Mouse (Mus musculus): ENCODE results near the gene Adgb. TPM values are rescaled to one million over a fixed set of nuclear protein-coding genes. Genes with fewer than 3 reads are reported as not detected.
A peak's percentile ranks its signal among the peaks of the same experiment; 100 is the strongest.
"Not testable (repeated sequence)": the region's sequence is repeated elsewhere in the genome, so short reads cannot be mapped to it uniquely, and the experiment has no call there.

The Adgb gene
- total RNA-seq (2021): under 1 TPM; 0.32 to 0.56 TPM
- long read RNA-seq, experiment 1: 0 reads
- long read RNA-seq, experiment 2: 0 reads

GRCm38 (mm10) chr10:10471961-10472610 lies at the start of gene Adgb:
Gene Adgb, minus strand, starts transcription at chr10:10472326.
- no peak for TF ChIP-seq CTCF (IDR thresholded peaks at IDR 0.05)
- Histone ChIP-seq H3K27ac (no peak within 1 kb of the TSS), H3K4me3 (peak within 1 kb of the TSS; percentile 30)
- intact Hi-C loops (cut with DNase I): no loop called here
- peak; percentile 50 to 61 for DNase-seq (ENCODE audit: extremely low spot score in 1 of 2, low spot score in 2 of 2)

DNA sequence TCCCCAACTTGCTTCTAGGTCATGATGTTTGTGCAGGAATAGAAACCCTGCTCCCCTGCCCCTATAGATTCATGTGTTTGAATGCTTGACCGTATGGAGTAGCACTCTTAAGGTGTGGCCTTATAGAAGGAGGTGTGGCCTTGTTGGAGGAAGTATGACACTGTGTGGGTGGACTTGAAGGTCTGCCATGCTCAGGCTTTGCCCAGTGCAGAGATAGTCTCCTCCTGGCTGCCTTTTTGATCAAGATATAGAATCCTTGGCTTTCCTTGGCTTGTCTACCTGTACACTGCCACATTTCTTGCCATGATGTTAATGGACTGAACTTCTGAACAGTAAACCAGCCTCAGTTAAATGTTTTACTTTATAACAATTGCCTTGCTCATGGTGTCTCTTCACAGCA lies 8.0 kb upstream of the Adgb start:
- Histone ChIP-seq H3K27ac (no peak overlapping the region), H3K4me3 (no peak overlapping the region)
- intact Hi-C loops (cut with DNase I): no loop called here
- TF ChIP-seq CTCF (IDR thresholded peaks at IDR 0.05): no peak
- DNase-seq (ENCODE audit: extremely low spot score in 1 of 2, low spot score in 2 of 2): no peak

GRCm38 (mm10) chr10:10477429-10477828 lies 5.3 kb upstream of the Adgb start:
- DNase-seq (ENCODE audit: extremely low spot score in 1 of 2, low spot score in 2 of 2); H3K4me3 ChIP-seq; H3K27ac ChIP-seq; intact Hi-C loops (cut with DNase I): not testable (repeated sequence)

- DNase-seq (ENCODE audit: extremely low spot score in 1 of 2, low spot score in 2 of 2): no peak
- TF ChIP-seq CTCF (IDR thresholded peaks at IDR 0.05): no peak
These were observed 4.8 kb upstream of the Adgb start for GRCm38 (mm10) chr10:10476956-10477355.

DNA sequence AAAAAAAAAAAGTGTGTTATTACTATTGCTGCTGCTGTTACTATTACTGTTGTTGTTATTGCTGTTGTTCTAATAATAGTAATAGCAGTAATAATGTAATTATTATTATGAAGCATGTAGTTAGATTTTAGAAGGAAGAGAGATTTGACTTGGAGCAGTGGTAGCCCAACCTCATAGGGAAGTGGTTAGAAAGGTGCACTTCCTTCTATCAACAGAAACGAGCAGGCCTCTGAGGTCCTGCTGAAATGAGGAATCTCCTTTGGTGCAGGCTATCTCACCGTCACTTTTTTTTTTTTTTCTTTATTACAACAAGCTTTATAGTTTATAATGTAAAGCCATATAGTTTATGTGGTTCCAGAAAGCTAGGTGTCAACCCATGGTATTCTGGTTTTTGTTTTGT lies 4.4 kb upstream of the Adgb start:
- Histone ChIP-seq H3K4me3 (no peak overlapping the region), H3K27ac (no peak overlapping the region)
- DNase-seq (ENCODE audit: extremely low spot score in 1 of 2, low spot score in 2 of 2): no peak
- intact Hi-C loops (cut with DNase I): no loop called here
- no peak for TF ChIP-seq CTCF (IDR thresholded peaks at IDR 0.05)

More at GRCm38 (mm10) chr10:10476956-10477355, 4.8 kb upstream of the Adgb start:
- intact Hi-C loops (cut with DNase I): no loop called here
- Histone ChIP-seq H3K4me3 (no peak overlapping the region), H3K27ac (no peak overlapping the region)

GRCm38 (mm10) chr10:10468699-10469547 lies 3.2 kb downstream of the Adgb start:
- intact Hi-C loops (cut with DNase I): no loop called here
- no peak overlapping the region for H3K27ac ChIP-seq
- no peak for DNase-seq (ENCODE audit: extremely low spot score in 1 of 2, low spot score in 2 of 2)
- H3K4me3 ChIP-seq: no peak overlapping the region
- no peak for TF ChIP-seq CTCF (IDR thresholded peaks at IDR 0.05)

DNA sequence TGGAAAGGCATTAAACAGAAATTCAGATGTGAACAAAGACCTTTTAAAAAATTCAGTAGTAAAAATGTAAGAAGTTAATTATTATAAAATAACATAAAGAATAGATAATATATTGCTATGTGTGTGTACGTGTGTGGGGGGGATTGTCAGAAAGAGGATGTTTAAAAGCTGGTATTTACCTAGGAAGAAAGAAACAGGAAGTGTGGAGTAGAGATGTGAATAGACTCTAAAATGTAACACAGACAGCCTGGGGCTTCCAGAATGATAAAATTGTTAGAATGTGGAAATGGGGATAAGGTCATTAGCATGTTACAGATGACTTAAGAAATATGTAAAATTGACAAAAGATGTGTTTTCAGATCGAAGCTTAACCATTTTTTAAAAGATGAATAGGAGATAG lies 12.0 kb downstream of the Adgb start:
- no peak overlapping the region for H3K27ac ChIP-seq
- no peak for TF ChIP-seq CTCF (IDR thresholded peaks at IDR 0.05)
- intact Hi-C loops (cut with DNase I): no loop called here
- H3K4me3 ChIP-seq: no peak overlapping the region
- DNase-seq (ENCODE audit: extremely low spot score in 1 of 2, low spot score in 2 of 2): no peak

DNA sequence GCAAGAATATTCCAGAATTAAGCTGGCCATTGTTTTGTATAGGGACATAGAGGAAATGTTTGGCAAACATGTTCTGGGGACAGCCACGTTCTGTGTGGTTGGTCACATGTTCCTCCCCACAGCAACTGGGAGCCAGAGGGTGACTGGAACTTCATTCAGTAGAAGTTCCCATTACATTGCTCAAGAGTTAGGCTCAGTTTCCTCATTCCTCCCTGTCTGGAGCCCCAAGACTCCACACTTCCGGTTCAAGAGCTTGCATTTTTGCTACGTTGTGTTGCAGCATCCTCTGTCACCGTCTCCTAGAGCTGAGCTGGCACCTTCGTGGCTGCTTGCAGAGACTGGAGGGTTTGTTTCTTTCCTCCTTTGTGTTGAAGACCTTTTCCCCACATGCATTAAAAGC lies 15.1 kb downstream of the Adgb start:
- no peak for DNase-seq (ENCODE audit: extremely low spot score in 1 of 2, low spot score in 2 of 2)
- no peak overlapping the region for H3K4me3 ChIP-seq
- TF ChIP-seq CTCF (IDR thresholded peaks at IDR 0.05): no peak
- no peak overlapping the region for H3K27ac ChIP-seq
- intact Hi-C loops (cut with DNase I): no loop called here

DNA sequence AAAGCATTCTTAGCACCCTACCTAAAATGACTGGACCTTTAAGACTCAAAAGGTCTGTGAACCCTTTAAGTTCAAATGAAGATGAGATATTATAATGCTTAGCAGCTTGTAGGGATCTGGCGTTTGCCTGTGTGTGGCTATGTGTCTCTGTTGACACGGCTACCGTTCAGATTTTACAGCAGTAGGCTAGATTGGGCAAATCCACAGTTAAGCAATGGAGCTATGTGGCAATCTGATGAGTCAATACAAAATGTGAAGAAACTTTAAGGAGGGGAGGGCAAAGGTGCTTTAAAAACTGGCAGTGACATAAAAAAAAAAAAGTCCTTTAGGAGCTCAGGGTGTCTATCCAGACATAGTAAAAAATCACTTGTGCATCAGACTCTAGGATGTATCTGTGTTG lies 23.1 kb downstream of the Adgb start:
- Histone ChIP-seq H3K4me3 (no peak overlapping the region), H3K27ac (no peak overlapping the region)
- DNase-seq (ENCODE audit: extremely low spot score in 1 of 2, low spot score in 2 of 2): no peak
- intact Hi-C loops (cut with DNase I): no loop called here
- no peak for TF ChIP-seq CTCF (IDR thresholded peaks at IDR 0.05)

- no peak overlapping the region for H3K4me3 ChIP-seq
- TF ChIP-seq CTCF (IDR thresholded peaks at IDR 0.05): no peak
- no peak overlapping the region for H3K27ac ChIP-seq
- DNase-seq (ENCODE audit: extremely low spot score in 1 of 2, low spot score in 2 of 2): no peak
- intact Hi-C loops (cut with DNase I): no loop called here
These were observed 27.2 kb downstream of the Adgb start for GRCm38 (mm10) chr10:10444841-10445466.

DNA sequence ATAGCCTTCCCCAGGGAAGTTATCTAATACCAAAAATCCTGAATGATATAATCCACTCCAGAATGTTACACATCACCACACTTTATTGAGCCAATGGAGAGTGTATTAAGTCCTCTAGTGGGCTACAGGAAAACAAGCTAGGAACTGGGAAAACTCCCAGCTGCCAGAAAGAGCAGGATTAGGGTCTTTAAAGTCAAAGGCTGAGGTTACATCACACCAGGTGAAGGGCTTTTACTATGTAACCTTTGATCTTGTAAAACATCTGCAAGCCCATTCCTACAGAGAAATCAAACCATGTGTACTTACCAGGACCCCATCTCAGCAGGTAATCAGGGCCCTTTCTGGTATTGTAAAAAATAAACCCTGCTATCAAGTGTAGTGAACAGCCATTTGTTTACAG lies 28.6 kb downstream of the Adgb start:
- DNase-seq (ENCODE audit: extremely low spot score in 1 of 2, low spot score in 2 of 2): no peak
- no peak overlapping the region for H3K27ac ChIP-seq
- TF ChIP-seq CTCF (IDR thresholded peaks at IDR 0.05): no peak
- H3K4me3 ChIP-seq: no peak overlapping the region
- intact Hi-C loops (cut with DNase I): no loop called here

DNA sequence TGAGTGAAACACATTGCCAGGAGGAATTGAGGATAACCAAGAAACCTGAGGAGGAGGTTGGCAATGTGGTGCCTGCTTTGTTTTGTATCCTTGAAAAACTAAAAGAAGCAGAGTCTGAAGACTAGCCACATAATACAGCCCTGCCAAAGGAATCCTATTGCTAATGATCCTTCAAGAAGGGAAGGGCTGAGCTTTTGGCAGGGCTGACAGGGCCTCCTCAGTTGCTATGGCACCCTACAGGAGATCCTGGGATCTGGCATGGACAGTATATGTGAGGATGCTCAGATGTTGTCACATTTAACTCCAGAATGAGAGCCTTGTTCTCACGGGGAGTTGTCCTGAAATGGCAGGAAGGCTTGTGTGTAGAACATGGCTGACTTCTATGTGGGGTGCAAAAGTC lies 37.1 kb downstream of the Adgb start:
- intact Hi-C loops (cut with DNase I): no loop called here
- no peak for DNase-seq (ENCODE audit: extremely low spot score in 1 of 2, low spot score in 2 of 2)
- no peak overlapping the region for H3K4me3 ChIP-seq
- TF ChIP-seq CTCF (IDR thresholded peaks at IDR 0.05): no peak
- H3K27ac ChIP-seq: no peak overlapping the region

All from left cerebral cortex, adult 2 months (tissue).